Mouse (Mus musculus) megakaryocyte progenitor cell, adult 5-6 weeks (primary cell): Measurements from ENCODE around the gene Rsph3b. TPM values are rescaled to one million over a fixed set of nuclear protein-coding genes. Genes with fewer than 3 reads are reported as not detected.
A peak's percentile ranks its signal among the peaks of the same experiment; 100 is the strongest.
"Not testable (repeated sequence)": the region's sequence is repeated elsewhere in the genome, so short reads cannot be mapped to it uniquely, and the experiment has no call there.

Experiments used
- ATAC-seq: replicated peaks from 2 replicates; pipeline ENCODE4 v1.8.0; 2016; ENCODE audit warnings: mild to moderate bottlenecking, moderate TSS enrichment, inconsistent platforms; ENCODE audit not compliant: poor library complexity
- total RNA-seq, 2 experiments: library from RNA; stranded (forward) in 1 of 2; stranded (reverse) in 1 of 2; fragments of 157-497, 149-512 nt in 1 of 2; fragments of 200-1000 nt in 1 of 2; gene quantifications; 2 replicates each; pipeline versions ENCODE4 v1.2.3 to v1.2.4; 2015 to 2017

Gene Rsph3b
- total RNA-seq, 2 experiments from 2014 or later, result 30.9 to 33.0 TPM

DNA sequence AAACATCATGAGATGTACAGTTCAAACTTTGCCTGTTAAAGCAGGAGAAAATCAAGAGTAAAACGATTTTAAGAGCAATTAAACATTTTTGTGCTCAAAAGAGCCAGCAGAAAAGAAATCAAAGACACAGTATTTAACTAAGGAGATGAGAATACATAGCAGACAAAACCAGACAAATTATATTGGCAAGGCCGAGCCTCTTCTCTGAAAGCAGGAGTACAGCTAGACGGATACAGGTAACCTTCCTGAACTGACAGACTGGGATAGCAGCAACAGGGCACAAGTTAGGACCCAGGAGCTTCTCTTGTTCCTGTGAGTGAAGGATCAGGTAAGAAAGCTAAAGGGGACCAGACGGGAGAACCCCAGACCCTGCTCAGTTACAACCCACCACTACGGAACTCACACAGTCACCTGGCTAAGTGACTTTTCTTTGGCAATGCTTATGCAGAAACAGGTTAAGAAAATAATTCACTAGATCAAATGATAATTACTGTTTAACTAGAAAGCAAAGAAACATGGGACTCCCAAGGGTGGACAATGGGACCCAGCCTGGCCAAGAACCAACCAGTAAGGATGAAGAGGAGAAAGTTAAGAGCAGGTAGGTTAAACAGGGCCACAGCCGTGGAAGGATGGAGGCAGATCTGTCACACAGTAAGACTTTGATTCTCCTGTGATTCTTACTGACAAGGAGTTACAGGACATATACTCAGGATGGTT is 11.2 kb upstream of the Rsph3b start:
- not testable (repeated sequence) for ATAC-seq

DNA sequence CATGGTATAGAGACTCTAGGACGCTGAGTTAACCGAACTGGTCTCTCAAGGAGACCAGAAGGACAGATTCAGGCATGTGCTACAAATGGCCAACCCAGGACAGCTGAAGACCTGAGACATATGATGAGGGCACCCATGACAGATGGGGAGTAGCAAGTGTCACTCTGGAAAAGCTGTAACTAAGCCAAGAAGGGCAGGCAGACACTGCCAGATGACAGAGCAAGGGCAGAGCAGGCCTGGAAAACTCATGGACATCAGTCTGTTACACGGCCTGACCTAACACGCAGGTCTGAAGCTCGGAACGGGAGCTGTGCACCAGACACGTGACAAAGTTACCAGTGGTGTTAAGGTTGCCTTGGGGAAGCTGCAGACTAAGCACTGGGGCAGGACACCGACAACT is 10.4 kb upstream of the Rsph3b start:
- ATAC-seq, result not testable (repeated sequence)

DNA sequence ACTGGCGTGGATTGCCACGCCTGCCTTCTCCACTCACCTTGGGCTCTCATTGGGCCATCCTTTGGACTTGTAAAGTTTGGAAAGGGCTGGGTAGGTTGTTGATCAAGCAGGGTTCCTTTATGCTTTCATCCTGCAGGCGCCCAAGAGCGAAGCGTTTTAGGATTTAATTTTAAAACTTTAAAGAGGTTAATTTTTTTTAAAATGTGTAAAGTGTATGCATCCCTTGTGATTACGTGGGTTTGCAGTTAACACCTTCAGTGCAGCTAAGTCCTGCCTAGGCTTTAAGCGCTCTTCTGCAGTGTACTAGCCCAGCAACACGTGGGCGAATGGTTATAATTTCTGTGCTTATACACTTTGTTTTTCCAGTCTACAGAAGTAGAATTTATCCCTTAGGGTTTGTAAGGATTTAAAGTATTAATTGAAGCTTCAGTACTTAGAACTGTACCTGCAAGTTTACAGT is 317 bp upstream of the Rsph3b start:
- ATAC-seq, result peak; percentile 11

DNA sequence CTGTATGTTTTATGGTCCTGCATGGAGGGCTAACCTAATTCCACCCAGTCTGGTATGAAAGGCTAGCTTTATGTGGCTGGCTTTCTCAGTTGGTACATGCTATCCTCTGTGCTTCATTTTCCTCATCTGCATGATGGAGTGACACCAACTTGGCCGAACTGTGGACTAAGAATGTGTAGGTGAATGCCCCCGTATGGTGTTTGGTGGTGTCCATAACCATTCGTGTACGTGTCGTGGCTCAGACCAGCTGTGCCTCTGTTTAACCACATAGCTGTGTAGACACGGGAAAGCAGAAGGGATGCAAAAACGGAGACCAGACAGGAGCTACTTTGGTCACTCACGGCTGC is 872 bp downstream of the Rsph3b start:
- peak; percentile 8 for ATAC-seq

DNA sequence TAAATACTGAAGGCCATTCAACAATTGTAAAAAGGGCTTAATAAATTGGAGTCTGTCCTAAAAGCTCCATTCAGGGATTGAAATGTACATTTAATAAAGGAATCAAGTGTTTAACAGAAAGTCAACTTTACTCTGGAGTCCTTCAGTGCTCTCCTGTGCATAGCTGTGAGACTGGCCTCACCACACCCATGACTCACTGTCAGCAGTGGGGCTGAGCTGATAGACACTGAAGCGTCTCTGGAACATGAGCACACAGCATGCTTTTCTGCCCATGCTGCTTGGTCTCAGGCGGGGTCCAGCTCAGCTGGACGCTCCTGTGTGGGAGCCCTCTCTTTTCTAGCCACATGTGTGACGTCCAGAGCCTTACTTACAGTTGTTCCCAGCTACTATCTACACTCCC is 5.9 kb downstream of the Rsph3b start:
- ATAC-seq, result 0 out of 2 replicates have a peak, but pooled peaks have one; percentile 39

DNA sequence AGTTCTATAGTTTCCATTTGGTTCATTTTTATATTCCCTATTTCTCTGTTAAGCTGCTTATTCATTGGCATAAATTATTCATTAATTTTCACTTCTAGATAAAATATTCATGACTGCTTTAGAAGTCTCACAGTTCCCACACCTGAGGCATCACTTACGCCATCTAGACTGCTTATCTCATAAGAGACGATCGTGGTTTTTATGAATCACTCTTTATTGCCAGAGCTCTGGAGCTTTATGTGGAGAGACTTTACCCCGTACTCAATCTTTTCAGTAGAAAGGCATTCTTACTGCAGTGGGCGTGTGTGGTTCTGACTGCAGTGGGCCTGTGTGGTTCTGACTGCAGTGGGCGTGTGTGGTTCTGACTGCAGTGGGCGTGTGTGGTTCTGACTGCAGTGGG is 16.9 kb downstream of the Rsph3b start:
- not testable (repeated sequence) for ATAC-seq

DNA sequence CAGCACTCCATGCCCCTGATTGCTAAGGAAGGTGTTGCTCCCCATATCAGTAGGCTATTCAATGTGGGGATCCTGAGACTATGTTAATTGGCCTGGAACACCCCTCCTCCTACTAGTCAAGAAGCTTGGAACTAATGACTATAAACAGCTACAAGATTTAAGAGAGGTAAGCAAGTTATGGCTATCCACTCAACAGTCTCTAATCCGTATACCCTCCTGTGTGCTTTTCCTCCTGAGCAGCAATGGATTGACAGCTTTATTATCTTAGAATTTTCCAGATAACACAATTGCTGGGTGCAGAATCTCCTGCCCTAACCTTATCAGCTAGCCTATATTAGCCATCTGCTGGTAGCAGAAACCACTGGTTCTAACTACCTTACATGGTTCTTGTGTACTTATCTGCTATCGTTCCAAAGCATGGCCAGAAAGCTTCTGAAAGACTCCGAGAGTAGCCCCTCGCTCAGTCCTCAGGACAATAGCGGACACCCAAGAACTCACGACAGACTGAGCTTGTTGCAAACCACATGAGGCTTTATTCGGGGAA is 28.1 kb downstream of the Rsph3b start:
- peak; percentile 76 for ATAC-seq

DNA sequence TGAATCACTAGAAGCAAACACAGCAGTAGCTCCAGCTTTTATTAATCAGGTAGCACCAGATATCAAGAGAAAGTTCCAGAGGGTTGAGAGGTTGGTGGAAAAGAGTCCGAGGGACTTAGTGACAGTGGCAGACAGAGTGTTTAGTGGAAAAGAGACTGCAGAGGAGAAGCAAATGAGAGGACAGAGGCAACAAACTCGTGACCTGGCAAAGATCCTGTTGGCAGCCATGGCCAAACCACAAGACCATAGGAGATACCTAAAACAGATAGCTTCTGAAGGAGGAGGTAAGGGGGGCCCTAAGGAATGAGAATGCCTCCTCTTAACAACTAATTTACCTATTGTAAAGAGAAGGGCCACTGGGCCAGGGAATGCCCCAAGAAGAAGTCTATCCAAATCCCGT is 29.1 kb downstream of the Rsph3b start:
- ATAC-seq, result peak; percentile 76

DNA sequence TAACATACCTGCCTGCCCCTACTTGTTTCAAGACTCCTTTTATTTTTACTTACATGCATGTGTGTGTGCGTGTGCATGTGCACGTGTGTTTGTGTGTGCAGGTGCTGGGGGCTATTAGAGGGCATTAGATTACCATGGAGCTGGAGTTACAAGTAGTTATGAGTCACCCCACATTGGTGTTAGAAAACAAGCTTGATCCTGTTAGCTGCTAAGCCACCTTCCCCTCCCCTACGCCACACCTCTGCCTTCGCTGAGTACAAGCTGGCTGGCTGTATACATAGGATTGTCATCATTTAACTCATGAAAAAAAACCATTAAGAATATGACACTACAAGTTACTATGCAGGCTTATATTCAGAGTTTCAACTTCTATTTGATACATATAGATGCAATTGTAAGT is 33.2 kb downstream of the Rsph3b start:
- not testable (repeated sequence) for ATAC-seq

DNA sequence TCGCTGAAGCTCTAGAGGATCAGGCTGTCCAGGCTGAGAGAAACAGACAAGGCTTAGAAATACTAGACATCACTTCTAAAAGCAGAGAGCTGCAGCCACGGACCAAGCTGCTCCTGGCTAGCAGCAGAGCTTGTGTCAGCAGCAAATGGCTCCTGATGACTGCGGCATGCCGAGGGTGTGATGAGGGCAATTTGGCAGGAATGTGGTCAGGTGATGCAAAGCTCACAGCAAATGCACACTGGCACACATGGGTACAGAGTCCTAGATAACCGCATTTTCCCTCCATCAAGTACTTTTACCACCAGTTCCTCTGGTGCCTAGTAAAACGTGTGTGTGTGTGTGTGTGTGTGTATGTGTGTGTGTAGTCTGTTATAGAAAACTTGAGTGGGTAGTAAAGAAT is 34.4 kb downstream of the Rsph3b start:
- not testable (repeated sequence) for ATAC-seq

DNA sequence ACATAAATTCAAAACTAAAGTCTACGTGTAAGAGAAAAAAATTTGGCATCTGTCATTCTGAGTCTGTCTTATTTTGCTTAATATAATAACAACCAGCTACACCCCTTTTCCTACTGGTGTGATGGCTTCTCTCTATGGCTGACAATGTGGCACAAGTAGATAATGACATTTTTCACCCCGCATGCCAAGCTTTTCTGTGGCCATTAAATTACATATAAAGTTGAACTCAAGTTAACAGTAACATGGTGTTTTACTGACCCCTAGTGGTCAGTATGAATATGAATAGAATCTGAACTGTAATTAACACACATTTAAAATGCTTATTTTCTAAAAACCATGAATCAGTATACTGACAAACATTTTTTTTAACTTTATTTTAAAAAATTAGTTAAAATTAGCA is 48.1 kb downstream of the Rsph3b start:
- ATAC-seq, result peak; percentile 100

DNA sequence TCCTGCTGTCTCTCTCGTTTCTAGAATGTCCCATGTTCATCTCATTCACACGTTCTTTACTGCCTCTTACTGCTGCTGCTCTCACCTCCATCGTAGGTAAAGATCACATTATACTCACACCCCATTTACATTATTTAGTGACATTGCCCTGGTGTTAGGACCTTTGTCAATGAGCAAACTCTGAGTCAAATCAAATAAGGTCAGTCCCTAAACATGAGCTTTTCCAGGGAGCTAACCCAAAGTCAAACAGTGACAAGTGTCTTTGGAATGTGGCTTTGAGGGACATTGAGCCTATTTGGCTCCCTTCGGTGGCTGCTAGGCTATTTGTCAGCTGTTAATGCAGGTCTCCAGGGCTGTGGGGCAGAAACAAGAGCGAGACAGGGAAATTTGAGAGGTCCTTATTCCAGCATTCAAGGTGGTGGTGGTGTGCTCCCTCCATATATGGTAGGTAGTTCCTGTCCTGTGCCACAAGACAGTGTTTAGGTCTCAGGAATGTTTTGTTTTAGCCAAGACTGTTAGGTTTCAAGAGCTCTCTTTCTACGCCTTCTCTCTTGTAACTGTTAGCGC is 50.4 kb downstream of the Rsph3b start:
- ATAC-seq, result not testable (repeated sequence)

DNA sequence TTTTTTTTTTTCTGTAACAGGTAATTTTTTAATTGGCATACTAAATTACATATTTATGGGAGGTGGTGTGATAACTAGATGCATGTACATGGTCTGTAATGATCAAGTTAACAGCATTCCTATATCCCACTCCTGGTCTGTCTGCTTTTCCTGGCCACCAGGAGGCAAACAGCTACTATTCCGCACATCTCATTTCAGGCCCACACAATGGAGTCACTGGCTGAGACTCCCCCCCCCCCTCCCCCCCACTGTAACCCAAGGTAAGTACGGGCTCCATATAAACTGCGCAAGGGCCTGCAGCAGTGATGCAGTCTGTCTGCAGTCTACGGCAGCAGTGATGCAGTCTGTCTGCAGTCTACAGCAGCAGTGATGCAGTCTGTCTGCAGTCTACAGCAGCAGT is 51.7 kb downstream of the Rsph3b start:
- no peak for ATAC-seq

DNA sequence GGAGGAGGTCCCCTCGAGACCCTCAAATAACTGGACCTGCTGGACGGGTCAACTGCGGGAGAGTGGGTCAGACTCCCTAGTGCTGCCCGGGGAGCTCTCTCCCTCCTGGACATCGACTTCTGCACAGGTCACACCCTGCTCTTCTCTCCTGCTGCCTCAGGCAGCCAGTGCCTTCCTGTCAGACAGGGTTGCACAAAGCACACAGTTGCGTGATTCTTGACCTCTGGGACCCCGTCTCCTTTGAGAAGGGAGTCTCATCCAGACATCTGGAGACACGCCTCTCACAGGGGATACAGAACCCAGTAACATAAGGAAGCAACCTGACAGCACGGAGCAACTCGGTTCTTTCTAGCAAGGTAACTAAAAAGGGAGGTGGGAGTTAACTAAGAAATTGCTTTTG is 55.1 kb downstream of the Rsph3b start:
- no peak for ATAC-seq

DNA sequence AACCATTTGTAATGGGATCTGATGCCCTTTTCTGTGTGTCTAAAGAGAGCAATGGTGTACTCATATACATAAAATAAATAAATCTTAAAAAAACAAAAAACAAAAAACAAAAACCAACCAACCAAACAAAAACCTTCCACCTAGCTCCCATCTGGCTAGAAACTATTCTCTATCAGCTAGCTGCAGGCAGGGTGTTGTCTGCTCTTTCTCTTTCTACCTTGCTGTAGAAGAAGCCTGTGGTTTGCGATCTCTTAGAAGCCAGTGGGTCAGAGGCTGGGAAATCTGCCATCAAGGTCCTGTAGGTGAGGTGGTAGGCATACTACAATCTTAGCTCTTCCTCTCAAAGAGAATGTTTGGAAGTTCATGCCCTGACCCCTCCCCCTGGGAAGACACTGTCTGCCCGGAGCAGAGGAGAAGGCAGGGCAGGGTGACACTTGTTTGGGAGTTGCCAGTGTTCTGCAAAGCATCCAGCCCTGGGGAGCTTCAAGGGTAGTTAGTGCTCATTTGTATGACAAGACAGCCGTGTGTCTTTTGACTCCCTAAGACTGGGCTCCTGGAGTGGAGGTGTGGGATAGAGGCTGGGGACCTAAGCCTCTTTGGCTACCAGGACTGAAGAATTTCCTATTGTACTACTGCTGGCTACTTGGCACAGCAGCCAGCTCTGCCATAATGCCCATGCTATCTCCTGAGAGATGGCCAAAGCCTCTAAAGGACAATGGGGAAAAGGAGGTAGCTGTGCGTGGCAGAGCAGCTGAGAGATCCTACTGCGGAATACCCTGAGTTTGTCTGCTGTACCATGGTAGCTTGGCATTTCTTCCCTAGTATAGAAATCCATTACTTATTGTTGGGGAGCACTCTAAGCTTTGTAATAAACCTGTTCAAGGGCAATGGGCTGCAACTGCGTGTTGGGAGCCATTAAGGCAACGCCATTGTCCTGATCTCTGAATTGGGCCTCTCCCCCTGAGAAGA is 56.2 kb downstream of the Rsph3b start:
- ATAC-seq, result peak; percentile 98

DNA sequence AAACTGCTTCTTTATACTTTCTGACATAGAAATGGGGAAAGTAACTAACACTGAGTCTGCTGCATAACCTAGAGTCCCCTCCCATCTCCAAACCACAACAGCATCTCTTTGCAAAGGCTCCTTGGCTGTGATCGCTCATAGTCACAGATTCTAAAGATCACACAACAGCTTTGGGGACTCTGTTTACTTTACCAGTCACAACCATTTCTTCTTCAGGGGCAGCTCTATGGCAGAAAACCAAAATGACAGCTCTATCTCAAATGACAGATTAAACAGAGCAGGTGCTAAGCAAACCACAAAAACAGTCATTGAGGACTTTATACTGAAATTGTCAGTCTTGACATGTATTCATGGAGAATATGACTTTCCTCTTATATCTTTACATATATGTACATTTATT is 62.0 kb downstream of the Rsph3b start:
- peak; percentile 73 for ATAC-seq

DNA sequence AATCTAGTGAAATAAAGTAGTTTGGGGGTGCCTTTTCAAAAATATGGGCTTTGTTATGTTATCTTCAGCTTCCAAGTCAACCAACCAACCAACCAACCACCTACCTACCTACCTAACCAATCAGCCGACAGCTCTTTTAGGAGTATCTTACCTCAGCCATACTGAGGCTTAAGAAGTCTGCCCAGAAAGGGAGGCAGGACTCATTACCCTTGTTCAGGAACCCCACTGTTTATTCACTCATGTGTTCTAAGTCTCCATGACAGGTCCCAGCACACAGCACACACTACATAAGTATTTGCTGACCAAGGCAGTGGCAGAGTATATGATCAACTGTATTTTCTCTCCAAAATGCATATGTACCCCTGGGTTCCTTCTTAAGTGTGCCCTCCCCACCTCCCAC is 64.0 kb downstream of the Rsph3b start:
- ATAC-seq, result no peak

DNA sequence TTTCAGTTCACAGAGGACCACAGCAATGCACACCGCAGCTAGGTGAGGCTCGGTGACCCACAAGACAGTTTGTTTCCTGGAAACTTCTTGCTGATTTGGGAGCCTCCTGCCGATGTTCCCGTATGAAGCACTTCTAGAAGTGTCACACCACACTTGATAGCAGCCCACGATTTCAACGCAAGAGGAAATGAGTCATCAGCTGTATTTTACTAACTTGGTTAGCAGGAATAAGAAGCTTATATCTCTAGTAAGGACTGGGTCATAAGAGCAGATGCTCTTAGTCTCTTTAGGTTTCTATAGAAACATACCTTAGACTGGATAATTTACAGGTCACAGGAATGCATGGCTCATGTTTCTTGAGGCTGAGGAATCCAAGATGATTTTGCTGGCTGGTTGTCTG is 67.2 kb downstream of the Rsph3b start:
- ATAC-seq, result no peak

DNA sequence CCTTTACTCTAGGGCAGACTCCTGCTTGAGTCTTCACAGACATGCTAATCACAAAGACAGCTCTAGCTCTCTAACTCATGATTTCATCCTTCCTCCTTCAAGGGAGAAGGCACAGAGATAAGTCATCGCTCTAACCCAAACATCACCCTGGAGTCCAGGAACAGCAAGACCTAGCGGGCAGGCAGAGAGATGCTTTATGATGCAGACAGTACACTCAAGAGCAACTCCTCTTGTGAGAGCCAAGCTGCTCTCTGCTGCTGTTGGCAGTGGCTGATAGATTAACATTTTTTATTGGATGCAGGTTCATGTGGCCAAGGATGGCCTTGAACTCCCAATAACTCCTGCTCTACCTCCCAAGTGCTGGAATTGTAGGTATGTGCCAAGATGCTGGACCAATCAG is 77.1 kb downstream of the Rsph3b start:
- no peak for ATAC-seq

DNA sequence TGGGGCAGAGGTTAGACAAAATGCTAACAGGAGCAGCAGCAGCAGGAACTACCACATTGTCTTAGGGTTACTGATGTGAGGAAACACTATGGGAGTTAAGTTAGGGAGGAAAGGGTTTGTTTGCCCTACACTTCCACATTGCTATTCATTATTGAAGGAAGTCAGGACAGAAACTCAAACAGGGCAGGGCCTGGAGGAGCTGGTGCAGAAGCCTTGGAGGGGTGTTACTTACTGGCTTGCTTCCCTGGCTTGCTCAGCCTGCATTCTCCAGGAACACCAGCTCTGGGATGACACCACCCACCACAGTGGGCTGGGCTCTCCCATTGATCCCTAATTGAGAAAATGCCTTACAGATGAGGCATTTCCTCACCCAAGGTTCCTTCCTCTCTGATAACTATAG is 79.7 kb downstream of the Rsph3b start:
- no peak for ATAC-seq

DNA sequence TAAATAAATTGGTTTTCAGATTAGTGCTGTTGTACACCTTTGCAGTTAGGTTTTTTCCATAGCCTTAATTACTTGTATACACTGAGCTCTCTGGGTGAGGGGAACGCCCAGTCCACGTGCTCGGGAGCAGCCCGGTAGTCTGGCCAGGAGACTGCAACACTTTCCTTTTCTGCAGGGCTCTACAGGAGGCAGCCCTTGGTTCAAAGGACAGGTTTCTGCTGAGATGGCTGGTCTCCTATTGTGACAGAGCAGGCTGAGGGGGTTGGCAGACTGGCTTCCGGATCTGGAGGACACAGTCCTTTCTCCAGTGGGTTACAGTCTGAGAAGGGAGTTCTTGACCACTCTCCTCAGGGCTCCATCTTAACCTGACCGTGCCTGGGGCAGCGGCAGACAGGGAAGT is 80.7 kb downstream of the Rsph3b start:
- peak; percentile 76 for ATAC-seq
